Mouse (Mus musculus) granulocyte monocyte progenitor cell, adult 5-6 weeks (primary cell): ENCODE data around the gene Gm42372. TPM values are rescaled to one million over a fixed set of nuclear protein-coding genes. Genes with fewer than 3 reads are reported as not detected.
A peak's percentile ranks its signal among the peaks of the same experiment; 100 is the strongest.

Source experiments
- ATAC-seq: replicated peaks from 2 replicates; pipeline ENCODE4 v1.8.0; 2016; ENCODE audit warnings: mild to moderate bottlenecking, moderate TSS enrichment, inconsistent platforms; ENCODE audit not compliant: poor library complexity, severe bottlenecking
- total RNA-seq, 2 experiments: library from RNA; stranded (forward) in 1 of 2; stranded (reverse) in 1 of 2; fragments of 200-712, 200-1000 nt in 1 of 2; fragments of >200 nt in 1 of 2; fragmentation: Nextera tagmentation in 1 of 2; gene quantifications; 2 replicates each; pipeline ENCODE4 v1.2.3; 2014 to 2017

The Gm42372 gene
- total RNA-seq, 2 experiments from 2014 or later, result 0.09 TPM; not detected in 1

DNA sequence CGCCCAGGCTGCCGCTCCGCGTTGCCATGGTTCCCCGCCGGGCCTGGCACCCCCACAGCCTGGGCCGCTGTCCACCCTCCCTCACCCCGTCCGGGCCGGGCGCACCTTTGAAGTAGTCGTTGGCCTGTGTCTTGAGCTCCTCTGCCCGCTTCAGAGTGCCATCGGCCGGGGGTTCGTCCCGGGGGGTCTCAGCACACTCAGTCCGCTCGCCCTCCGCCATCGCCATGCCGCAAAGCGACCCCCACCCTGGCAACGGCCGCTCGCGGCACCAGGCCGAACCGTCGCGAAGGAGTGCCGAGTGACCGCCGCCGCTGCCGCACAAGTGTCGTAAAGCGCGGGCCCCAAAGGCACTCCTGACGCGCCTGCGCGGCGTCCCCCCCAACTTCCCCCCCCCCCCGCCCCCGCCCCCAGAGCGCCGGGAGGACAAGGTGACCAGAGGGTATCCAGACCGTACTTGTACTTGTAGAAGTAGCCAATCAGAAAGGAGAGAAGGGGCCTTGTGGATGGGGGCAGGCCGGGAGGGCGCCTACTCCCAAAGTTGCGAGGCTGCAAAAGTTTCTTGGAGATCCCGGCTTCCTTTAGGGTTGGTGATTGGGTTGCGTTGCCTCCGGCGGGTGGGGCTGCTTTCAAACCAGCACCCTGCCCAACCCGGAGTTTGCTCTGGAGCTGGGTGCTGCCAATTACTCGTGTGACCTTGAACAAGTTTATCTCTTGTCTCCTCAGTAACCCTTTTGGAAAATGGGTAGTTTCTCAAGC lies 44.9 kb downstream of the Gm42372 start, which contains the start of gene Ppp5c:
Ppp5c (minus strand) TSS at position 337 of the 756 bp plus-strand sequence.
- peak; percentile 62 for ATAC-seq

DNA sequence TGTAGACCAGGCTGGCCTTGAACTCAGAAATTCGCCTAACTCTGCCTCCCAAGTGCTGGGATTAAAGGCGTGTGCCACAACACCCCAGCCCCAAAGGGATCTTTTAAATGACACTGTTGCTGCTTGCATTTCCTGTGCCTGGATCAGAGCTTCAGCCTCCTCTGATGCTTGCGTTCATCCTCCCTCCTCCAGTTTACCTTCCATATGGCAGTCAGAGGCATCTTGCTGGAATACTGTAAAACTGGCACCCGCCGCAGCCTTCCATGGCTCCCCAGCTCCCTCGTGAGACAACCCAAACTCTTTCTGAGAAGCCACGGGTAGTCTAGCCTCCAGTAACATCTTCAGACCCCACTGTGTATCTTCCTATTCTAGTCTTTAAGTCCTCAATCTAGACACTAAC lies 46.0 kb downstream of the Gm42372 start:
- ATAC-seq, result no peak

DNA sequence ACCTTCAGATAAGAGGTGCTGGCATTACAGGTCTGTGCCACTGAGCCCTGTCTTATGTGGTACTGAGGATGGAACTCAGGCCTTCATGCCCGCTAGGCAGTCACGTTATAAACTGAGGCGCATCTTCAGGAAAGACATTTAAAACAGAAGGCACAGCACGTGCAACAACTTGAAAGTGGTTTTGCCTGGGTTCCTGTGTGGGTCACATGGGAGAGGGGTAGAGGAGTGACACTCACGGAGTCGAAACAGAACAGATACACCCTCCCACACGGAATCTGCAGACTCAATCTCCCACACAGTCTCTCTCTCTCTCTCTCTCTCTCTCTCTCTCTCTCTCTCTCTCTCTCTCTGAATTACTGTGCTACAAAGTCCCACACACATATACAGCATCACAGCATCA lies 47.4 kb downstream of the Gm42372 start:
- no peak for ATAC-seq

Other genes with a start within 250 kb of the Gm42372 start
- gene Ap2s1, start 244.7 kb upstream of the Gm42372 start, total RNA-seq (2014; fragmentation: Nextera tagmentation), result 141 and 168 TPM in 2 replicates
- gene Ap2s1, start 244.7 kb upstream of the Gm42372 start, total RNA-seq (2017), result 102 and 128 TPM in 2 replicates
- gene Slc1a5, start 201.7 kb upstream of the Gm42372 start, total RNA-seq (2014; fragmentation: Nextera tagmentation), result 110 and 118 TPM in 2 replicates
- gene Slc1a5, start 201.7 kb upstream of the Gm42372 start, total RNA-seq (2017), result 46.4 and 47.2 TPM in 2 replicates
- 36.8 and 50.4 TPM in 2 replicates for gene Strn4, start 167.2 kb upstream of the Gm42372 start, total RNA-seq (2014; fragmentation: Nextera tagmentation)
- 47.0 and 63.5 TPM in 2 replicates for gene Strn4, start 167.2 kb upstream of the Gm42372 start, total RNA-seq (2017)
- gene Fkrp, start 166.4 kb upstream of the Gm42372 start, total RNA-seq (2014; fragmentation: Nextera tagmentation), result 8.1 and 10.5 TPM in 2 replicates
- gene Fkrp, start 166.4 kb upstream of the Gm42372 start, total RNA-seq (2017), result 9.3 and 11.0 TPM in 2 replicates
- gene Prkd2, start 140.2 kb upstream of the Gm42372 start, total RNA-seq (2014; fragmentation: Nextera tagmentation), result 9.6 and 14.6 TPM in 2 replicates
- gene Prkd2, start 140.2 kb upstream of the Gm42372 start, total RNA-seq (2017), result 3.4 and 11.9 TPM in 2 replicates
- not detected in 2 replicates for gene Dact3, start 107.8 kb upstream of the Gm42372 start, total RNA-seq (2014; fragmentation: Nextera tagmentation)
- gene Dact3, start 107.8 kb upstream of the Gm42372 start, total RNA-seq (2017), result 0.31 and 0.69 TPM in 2 replicates
- not detected in 2 replicates for gene Gng8, start 91.3 kb upstream of the Gm42372 start, total RNA-seq (2014; fragmentation: Nextera tagmentation)
- gene Gng8, start 91.3 kb upstream of the Gm42372 start, total RNA-seq (2017), result 0.26 and 0.62 TPM in 2 replicates
- gene Ptgir, start 76.6 kb upstream of the Gm42372 start, total RNA-seq (2014; fragmentation: Nextera tagmentation), result 1.1 and 1.2 TPM in 2 replicates
- gene Ptgir, start 76.6 kb upstream of the Gm42372 start, total RNA-seq (2017), result 2.2 and 2.6 TPM in 2 replicates
- gene Calm3, start 59.0 kb upstream of the Gm42372 start, total RNA-seq (2014; fragmentation: Nextera tagmentation), result 188 and 246 TPM in 2 replicates
- gene Calm3, start 59.0 kb upstream of the Gm42372 start, total RNA-seq (2017), result 463 and 465 TPM in 2 replicates
- gene Pnmal2, start 38.4 kb upstream of the Gm42372 start, total RNA-seq (2014; fragmentation: Nextera tagmentation), result not detected in 2 replicates
- gene Pnmal2, start 38.4 kb upstream of the Gm42372 start, total RNA-seq (2017), result 0.04 TPM in 1 of 2 replicates, not detected in the other
- not detected in 2 replicates for gene Pnmal1, start 23.4 kb upstream of the Gm42372 start, total RNA-seq (2014; fragmentation: Nextera tagmentation)
- not detected in 2 replicates for gene Pnmal1, start 23.4 kb upstream of the Gm42372 start, total RNA-seq (2017)
- gene Ccdc8, start 9.6 kb downstream of the Gm42372 start, total RNA-seq (2014; fragmentation: Nextera tagmentation), result 4.6 and 4.9 TPM in 2 replicates
- gene Ccdc8, start 9.6 kb downstream of the Gm42372 start, total RNA-seq (2017), result 4.8 and 6.5 TPM in 2 replicates
- 96.2 and 123 TPM in 2 replicates for gene Ppp5c, start 44.8 kb downstream of the Gm42372 start, total RNA-seq (2014; fragmentation: Nextera tagmentation)
- gene Ppp5c, start 44.8 kb downstream of the Gm42372 start, total RNA-seq (2017), result 81.0 and 89.8 TPM in 2 replicates
- gene Hif3a, start 79.3 kb downstream of the Gm42372 start, total RNA-seq (2014; fragmentation: Nextera tagmentation), result 0.04 and 1.1 TPM in 2 replicates
- gene Hif3a, start 79.3 kb downstream of the Gm42372 start, total RNA-seq (2017), result 0.05 and 0.47 TPM in 2 replicates
- 0.15 and 0.49 TPM in 2 replicates for gene Psg16, start 91.0 kb downstream of the Gm42372 start, total RNA-seq (2014; fragmentation: Nextera tagmentation)
- gene Psg16, start 91.0 kb downstream of the Gm42372 start, total RNA-seq (2017), result 0.22 and 0.41 TPM in 2 replicates
- gene Ceacam3, start 167.2 kb downstream of the Gm42372 start, total RNA-seq (2014; fragmentation: Nextera tagmentation), result not detected in 2 replicates
- not detected in 2 replicates for gene Ceacam3, start 167.2 kb downstream of the Gm42372 start, total RNA-seq (2017)
- gene Psg29, start 220.4 kb downstream of the Gm42372 start, total RNA-seq (2014; fragmentation: Nextera tagmentation), result not detected in 2 replicates
- not detected in 2 replicates for gene Psg29, start 220.4 kb downstream of the Gm42372 start, total RNA-seq (2017)